Mouse (Mus musculus) right cerebral cortex, postnatal 25 days (tissue): ENCODE measurements around the gene Il23r.
A peak's percentile ranks its signal among the peaks of the same experiment; 100 is the strongest.

Source experiments
- DNase-seq: peaks from one replicate; pipeline ENCODE4 v3.0.0; 2022

Gene Il23r

DNA sequence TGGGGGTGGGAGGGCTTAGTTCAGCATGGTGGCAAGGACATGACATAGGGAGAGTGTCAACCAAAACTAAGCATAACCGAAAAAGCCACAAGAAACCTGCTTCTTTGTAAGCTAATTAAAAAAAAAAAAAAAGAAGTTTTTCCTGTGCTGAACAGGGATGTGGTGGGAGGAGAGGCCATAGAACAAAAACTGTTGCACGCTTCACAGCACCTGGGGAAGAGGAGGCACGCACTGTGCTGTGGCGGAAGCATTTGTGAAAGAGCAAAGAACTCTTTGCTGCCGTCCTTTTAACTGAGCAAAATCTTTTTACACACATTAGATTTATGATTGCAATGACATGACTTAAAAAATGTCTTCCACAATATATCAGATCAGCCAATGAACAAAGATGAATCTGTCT, 69.9 kb downstream of the Il23r start:
- no peak for DNase-seq

GRCm38 (mm10) chr6:67416557-67416956, 75.1 kb downstream of the Il23r start:
- DNase-seq = no peak

DNA sequence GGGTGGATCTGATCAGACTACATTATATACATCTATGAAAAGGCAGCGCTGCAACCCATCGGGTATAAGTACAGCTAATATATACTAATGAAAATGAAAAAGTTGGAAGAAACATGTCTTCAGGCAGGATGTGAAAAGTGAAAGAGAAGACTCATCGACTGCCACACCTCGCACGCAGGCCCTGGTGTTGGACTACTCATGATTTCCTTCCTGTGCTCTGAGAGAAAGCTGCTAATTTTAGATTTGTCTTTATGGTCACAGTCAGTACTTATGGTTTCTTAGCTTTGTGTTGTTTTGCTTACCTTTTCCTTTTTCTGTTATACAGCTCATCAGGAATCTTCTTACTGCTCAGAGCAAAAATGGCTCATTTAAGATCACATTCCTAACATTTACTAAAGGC, 76.4 kb downstream of the Il23r start:
- DNase-seq = no peak

- no peak for DNase-seq
Measured at GRCm38 (mm10) chr6:67413378-67413777, 78.3 kb downstream of the Il23r start.

DNA sequence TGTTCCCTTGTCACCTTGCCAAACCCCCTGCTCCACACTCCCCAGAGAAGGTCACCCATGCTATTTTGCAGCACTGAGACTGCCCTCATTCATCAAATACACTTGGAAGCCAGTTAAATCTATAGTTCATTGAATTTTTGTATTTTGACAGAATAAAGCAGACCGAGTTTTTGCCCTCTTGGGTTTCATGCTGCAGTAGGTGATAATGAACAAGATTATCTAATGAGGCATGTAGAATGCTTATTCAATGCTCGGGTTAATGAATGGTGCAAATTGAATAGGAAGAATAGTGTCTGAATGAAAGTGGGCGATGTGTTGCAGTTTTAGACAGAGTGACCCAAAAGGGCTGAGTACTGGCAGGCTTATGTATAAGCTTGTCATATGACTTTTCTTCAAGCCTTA, 86.4 kb downstream of the Il23r start:
- no peak for DNase-seq

DNA sequence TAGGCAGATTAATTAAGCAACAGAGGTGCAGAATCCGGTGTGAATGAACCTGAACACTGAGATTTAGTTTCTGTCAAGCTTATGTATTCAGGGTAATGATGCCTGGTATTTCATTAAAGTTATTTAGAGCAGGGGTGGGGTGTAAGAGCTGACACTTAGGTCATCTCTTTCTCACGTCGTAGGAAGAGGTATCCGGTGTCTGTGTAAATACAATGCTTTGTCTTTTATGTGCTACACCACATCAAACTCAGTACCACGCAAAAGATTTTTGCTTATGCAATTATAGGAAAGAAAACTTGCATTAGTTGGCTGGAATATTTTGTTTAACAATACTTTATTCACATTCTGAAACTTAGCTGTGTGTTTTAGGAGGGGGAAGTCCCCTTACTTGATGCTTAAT, 92.1 kb downstream of the Il23r start:
- DNase-seq = no peak

GRCm38 (mm10) chr6:67375982-67376391, 115.7 kb downstream of the Il23r start, which contains the start of gene Il12rb2:
Gene Il12rb2 (minus strand): TSS chr6:67376188.
- DNase-seq = peak; percentile 14
